Mouse (Mus musculus) heart, postnatal 0 days (tissue): ENCODE measurements around the gene Calm1.

Experiments used
- CTCF ChIP-seq: IDR thresholded peaks from 2 replicates; pipeline ENCODE4 v1.5.1; 2016; ENCODE audit warnings: antibody characterized with exemption, control low read depth, low read depth
- EP300 ChIP-seq: IDR thresholded peaks from 2 replicates; pipeline ENCODE4 v1.6.1; 2016; ENCODE audit warnings: antibody characterized with exemption, low read depth

DNA sequence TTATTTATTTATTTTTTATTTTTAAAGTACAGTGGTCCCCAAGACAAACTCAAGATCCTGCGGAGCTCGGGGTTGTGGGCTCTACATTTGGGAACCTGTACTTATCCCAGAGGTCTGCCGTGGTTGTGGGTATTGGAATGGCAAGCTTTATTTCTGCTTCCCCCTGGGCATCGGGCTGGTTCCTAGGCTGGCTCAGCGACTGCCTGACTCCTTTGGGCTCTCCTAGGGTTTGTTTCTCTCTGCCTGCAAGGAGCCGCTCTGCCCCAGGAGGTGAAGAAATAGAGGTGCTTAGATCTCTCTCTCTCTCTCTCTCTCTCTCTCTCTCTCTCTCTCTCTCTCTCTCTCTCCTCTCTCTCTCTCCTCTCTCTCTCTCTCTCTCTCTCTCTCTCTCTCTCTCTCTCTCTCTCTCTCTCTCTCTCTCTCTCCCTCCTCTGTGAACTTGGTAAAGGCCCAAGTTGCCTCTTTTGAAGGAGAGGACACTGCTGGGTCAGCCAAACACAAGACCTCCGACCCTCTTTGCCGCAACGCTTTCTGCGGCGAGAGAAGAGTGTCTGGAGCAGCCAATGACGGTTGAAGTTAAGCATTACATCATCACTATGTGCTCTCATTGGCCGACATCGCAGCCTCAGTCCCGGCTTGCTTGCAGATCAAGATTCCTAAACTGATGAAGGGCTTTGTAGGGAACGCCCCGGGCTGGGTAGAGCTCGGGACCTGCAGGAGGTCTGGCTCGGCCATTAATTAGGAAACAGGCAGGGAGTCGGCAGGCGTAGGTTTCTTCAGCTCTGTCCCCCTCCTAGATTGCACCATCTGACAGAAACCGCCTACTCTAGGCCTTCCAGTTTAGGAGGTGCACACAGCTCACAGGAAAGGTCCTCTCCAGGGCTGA lies 42.9 kb downstream of the Calm1 start:
- TF ChIP-seq CTCF, result no peak
- no peak for TF ChIP-seq EP300
